Mouse (Mus musculus): ENCODE measurements at regions not wholly inside any gene's neighbourhood (a gene's known extent, or its start where the extent isn't known, plus 50 kb on each side); places are given as distances from the start of the nearest gene placed in this dataset.

DNA sequence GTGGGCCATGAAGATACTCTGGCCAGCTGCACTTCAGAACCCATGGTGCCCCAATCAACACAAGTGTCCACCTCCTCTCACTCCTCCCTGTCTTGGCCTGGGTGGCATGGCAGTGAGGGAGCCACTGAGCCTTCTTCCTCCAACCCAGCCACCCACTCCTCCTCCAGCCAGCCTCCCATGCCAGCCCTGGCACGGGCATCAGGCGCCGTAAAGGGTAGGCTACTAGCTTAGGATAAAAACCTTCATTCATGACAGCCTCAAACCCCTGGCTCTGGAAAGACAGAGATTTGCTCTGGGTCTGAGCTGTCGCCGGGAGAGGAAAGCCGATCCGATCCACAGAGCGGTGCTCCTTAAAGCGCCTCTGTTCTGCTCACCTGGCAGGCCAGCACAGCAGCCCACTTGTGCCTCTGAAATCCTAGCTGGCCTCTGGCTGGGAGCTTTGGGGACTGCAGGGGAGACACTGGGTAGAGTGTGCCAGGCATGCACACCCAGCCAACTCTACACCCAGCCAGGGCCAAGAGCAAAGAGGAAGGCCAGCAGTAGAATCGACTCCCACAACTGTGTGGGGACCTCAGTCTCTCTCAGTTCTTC lies 268.2 kb upstream of the Zmiz1 start:
- TF ChIP-seq CTCF (IDR thresholded peaks at IDR 0.05 in 2 of 3, conservative IDR thresholded peaks at IDR 0.05 in 1 of 3; ENCODE audit: control insufficient read depth in 1 of 3, insufficient read depth in 1 of 3, low read depth in 2 of 3, low read length in 3 of 3, poor library complexity in 1 of 3, severe bottlenecking in 1 of 3) = no peak
- TF ChIP-seq MAX (IDR thresholded peaks at IDR 0.05; ENCODE audit: low read length) = no peak
- no peak for TF ChIP-seq CHD1 (IDR thresholded peaks at IDR 0.05; ENCODE audit: low read depth, low read length)
- no peak for TF ChIP-seq JUND (IDR thresholded peaks at IDR 0.05; ENCODE audit: low read depth, low read length)
